Mouse (Mus musculus) layer of hippocampus, adult 9-11 months (tissue): ENCODE results near the gene Ift81.
A peak's percentile ranks its signal among the peaks of the same experiment; 100 is the strongest.

Experiments
- DNase-seq: peaks from one replicate; pipeline ENCODE4 v3.0.0; 2022

Gene Ift81

GRCm38 (mm10) chr5:122624952-122625479 is 10.7 kb upstream of the Ift81 start:
- DNase-seq = no peak

DNA sequence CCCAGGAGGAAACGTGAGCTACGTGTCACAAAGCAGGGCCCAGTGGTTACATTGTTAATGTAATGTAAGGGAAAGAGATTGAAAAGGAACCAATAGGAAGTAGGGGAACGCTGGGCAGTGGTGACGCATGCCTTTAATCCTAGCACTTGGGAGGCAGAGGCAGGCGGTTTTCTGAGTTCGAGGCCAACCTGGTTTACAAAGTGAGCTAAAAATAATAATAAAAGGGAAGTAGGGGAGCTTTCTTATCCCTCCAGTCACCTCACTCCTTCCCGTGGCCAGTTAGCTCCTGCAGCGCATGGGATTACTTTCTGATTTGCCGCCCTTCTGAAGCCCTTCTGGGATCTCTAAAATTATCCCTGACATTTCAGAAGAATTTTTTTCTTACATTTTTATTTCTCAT is 9.5 kb upstream of the Ift81 start:
- no peak for DNase-seq

GRCm38 (mm10) chr5:122622526-122622925 is 8.2 kb upstream of the Ift81 start:
- no peak for DNase-seq

GRCm38 (mm10) chr5:122621376-122621886 is 7.1 kb upstream of the Ift81 start:
- no peak for DNase-seq

DNA sequence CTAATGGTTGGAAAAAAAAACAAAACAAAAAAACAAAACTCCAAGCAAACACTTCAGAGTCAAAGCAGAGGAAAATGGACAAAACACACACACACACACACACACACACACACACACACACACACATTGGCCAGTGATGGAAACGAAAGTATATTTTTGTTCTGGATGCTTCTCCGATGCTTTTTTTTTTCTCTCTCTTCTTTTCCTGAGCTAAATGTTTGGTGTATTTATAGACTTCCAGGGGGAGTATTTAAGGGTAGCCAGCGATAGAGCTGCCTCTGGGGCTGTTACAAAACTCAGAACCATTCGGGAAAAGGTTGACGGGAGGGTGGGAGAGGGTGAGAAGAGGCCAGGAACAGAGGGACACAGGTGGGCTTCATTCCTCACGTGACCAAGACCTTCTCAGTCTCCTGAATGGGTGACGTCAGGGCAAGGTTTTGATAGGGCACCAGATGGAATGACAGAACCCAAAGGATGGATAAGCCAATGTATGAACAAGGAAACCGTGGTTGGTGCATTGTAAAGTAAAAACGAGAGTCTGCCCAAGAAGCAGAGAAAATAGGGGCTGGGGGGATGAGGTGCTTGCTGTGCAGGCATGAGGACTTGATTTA is 5.5 kb upstream of the Ift81 start:
- no peak for DNase-seq

DNA sequence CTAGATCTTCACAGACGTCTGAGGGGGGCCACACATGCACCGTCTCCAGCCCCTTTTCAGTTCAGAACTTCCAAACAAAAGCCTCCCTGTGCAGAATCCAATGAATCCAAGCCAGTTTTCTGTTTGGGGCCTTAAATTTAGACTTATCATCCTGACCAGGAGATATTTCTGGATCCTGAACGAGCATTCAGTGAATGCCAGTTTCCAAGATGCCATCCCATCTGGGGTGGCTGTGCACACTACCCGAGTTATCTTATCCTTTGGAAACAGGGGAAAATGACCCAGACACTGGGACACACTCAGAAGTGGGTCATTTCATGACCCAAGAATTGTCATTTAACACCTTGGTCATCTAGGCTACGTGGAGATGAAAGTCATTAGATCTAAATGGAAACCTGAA is 3.4 kb upstream of the Ift81 start:
- peak; percentile 48 for DNase-seq

DNA sequence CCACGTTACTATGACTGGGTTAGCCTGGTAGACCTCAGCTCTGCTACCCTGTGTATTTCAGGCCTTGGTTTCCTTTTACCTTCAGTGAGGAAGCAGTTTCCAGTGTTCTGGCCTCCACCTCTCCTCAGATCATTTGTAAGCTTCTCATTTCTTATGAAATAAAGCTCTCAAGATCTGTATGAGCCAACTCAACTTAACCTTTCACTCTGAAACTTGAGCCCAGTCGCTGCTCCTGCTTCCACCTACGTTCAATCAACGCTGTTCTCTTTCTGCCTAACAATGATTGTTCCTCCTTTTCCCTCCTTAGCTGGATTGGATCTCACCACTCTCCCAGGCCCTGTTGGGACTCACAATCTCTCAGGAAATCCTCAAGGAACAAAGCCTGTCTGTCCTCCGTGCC is 2.7 kb downstream of the Ift81 start:
- no peak for DNase-seq

- no peak for DNase-seq
These were observed 9.4 kb downstream of the Ift81 start for GRCm38 (mm10) chr5:122604894-122605293.

DNA sequence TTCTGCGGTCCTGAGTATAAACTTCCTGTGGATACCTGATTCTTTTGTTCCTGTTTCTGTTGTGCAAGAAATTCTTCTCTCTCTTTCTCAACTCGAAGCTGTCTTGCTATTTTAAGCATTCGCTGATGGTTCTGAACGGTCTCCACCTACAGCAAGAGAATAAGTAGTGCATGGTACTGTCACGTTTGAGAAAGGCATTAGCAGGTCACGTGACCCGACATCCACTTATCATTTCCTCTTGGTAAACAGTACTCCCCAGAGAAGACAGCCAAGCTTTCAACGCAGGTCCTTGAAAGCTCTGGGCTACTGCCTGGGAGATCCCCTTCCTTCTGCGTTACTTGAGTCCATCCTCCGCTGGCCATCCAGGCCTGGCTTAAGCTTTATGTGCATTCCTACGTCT is 12.1 kb downstream of the Ift81 start:
- DNase-seq = no peak

- DNase-seq = no peak
These were observed 18.8 kb downstream of the Ift81 start for GRCm38 (mm10) chr5:122595470-122595869.

DNA sequence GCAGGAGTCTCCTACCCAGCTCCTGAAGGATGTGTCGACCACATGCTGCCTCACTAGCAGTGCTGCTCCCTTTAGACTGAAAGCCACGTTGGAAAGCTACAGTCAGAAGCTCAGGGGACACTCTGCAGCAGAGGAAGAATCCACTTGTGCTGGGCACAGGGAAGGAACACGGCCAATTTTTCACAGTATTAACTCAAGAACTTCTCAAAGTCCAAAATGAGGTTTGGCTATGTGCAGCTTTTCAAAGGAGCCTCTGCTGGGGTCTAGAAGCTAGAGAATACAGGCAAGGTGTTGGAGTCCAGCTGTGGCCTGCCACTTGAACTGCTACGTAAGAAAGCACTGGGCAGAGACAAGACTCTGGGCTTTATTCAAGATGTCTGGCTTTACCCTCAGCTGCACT is 24.4 kb downstream of the Ift81 start:
- no peak for DNase-seq

- peak; percentile 61 for DNase-seq
These were observed 28.8 kb downstream of the Ift81 start for GRCm38 (mm10) chr5:122585546-122585945.

- no peak for DNase-seq
These were observed 30.2 kb downstream of the Ift81 start for GRCm38 (mm10) chr5:122584093-122584492.

DNA sequence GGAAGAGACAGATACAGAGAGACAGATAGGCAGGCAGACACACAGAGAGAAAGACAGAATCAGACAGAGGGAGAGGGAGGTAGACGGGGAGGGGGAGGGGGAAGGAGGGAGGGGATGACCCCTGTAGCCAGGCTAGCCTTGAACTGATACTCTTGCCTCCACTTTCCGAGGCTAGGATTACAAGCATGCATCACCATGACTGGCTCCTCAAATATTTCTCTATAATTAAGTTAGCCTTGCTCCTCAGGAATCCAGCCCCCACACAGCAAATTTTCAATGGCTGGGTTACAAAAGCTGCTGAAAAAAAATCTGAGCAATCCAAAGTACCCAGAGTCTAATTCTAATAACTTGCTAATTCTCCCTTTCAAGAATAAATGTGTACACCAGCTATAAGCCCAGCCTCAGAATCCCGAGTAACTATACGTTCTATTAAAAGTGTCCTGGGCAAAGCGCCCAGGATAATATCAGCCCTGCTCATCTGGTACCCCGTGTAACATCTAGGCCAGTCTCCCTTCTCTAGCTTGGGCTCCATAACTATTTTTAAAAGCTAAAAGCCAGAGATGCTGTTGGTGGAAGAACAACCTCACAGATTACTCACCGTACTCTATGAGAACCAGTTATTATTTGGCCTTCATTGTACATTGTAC is 37.5 kb downstream of the Ift81 start:
- no peak for DNase-seq

DNA sequence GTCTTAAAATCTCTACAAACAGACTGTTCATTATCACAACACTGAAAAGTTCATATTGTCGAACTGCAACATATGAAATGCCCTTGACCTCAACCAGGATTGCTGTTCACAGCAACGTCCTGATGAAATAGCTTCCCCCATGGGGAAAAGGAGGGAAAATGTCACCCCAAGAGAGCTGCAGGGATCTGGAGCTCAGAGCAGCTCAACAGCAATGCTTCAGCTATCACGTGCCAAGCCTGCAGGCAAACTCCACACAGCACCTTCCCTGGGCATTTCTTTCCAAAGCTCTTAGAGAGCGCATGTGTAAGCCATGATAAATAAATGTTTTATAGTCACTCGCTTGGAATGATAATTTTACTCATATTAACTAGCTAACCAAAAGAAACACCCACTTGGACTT is 42.3 kb downstream of the Ift81 start:
- no peak for DNase-seq

DNA sequence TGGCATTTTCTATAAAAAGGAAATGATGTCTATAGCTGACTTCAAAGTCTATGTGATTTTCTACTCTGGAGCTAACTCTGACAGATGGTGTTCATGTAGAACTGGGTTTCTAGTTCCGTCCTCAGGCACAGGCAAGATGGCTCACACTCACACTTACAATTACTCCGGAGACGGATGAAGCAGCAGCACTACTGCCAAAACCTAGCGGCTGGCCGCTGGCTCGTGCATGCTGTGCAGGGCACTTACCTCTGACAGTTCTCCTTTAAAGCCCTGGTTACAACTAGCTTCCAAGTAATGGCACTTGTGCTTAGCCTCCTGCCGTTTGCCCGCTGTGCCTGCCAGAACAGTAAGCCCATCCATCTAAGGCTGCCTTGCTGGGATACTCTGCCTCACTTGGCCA is 47.7 kb downstream of the Ift81 start:
- DNase-seq = peak; percentile 61

- no peak for DNase-seq
These were observed 53.7 kb downstream of the Ift81 start for GRCm38 (mm10) chr5:122560654-122561053.

- DNase-seq = peak; percentile 16
These were observed 56.2 kb downstream of the Ift81 start for GRCm38 (mm10) chr5:122558127-122558526.

DNA sequence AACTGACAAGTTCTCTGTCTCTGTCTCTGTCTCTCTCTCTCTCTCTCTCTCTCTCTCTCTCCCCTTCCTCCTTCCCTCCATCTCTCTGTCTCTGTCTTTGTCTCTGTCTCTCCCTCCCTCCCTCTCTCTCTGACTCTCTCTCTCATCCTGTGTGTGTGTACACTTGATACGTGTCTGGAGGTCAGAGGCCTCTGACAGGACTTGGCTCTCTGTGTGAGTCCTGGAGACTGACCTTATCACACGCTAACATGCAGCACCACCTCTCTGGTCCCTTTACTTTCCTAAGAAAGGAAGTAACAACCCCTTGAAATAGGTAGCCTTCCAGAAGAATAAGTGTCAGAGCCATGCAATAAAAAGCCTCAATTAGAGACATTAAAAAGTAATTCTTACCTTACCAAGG is 59.2 kb downstream of the Ift81 start:
- no peak for DNase-seq

- no peak for DNase-seq
These were observed 61.7 kb downstream of the Ift81 start for GRCm38 (mm10) chr5:122552638-122553037.

DNA sequence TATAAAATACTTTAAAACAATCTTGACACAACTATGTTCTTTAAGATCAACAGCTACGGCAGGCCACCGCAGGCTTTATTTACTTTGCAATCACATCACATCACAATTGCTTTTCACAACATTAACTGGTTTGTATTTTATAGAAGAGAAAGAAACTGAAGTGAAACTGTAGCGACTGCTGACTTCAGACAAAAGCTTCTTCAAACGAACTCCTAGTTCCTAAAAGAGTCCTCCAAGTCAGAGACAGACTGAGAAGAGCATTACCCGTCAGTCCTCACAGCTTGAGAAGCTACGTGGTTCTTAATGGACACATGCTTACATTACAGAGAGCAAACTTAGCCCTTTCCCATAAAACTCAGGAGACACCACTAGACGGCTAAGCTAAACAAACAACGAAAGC is 63.9 kb downstream of the Ift81 start:
- no peak for DNase-seq

DNA sequence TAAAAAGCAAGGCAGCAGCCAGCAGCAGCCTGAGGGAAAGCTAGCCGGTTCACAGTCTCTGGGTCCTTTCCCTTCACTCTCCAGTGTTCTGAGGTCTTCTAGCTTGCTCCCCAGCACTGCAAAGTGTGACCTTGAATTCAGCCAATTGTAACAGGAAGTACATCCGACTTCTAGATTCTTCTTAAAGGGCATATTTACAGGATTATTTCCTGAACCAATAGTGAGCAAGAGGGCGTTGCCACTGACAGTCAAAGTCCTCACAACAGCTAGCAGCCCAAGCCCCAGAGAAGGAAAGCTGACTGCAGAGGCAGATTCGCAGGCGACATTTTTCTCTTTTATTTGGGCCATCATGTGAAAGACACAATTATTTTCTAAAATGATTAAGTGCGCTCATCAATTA is 65.6 kb downstream of the Ift81 start:
- no peak for DNase-seq

DNA sequence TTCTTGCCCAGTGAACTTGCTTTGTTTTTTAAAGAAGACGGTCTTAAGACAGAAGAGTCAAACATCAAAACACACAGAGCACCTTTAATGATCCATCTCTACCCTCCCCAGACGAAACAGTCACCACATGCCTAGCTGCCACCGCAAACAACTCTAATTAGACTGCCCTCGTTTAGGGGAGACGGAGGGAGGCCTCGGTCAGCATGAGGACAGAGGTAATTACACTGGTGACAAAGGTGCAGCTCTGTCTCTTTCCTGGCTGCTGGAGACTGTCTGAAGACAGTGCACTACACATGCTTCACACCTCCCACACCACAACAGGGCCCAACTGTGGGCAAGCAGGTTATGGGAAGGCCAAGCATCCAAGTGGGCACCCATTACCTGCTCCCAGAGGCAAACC is 66.5 kb downstream of the Ift81 start:
- DNase-seq = no peak

- peak; percentile 77 for DNase-seq
These were observed 67.0 kb downstream of the Ift81 start for GRCm38 (mm10) chr5:122547251-122547714.

GRCm38 (mm10) chr5:122543392-122543791 is 70.9 kb downstream of the Ift81 start:
- no peak for DNase-seq
